ENCODE assay signal across 17 mouse cellular contexts in the genomic region with DNA sequence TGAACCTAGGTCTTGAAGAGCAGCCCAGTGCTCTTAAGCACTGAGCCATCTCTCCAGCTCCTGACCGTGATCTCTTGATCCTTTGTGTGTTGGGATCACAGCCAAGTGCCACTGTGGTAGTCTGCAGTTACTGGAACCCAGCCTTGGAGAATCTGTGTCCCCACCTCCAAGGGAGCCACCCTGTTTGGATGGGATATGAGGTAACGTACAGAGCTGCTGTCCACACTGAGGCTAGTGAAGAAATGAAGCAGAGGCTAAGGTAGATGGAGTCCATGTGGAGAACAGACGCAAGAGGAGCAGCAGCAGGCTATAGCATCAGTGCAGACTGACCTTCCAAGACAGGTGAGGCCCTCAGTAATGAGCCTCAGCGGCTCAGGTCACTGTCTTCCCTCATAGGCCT. TPM values are rescaled to one million over a fixed set of nuclear protein-coding genes. Genes with fewer than 3 reads are reported as not detected.
DNase-seq lines count a peak whose midpoint lies in the region; ATAC-seq and TF ChIP-seq lines count a peak whose summit lies in the region.
"Had no signal": no experiment of that assay in that cellular context is flagged by ENCODE, and none has a peak within 500 bp of the region (broad histone marks: within the 10 kb centered on the region; RNA-seq: fewer than 3 reads in every experiment).

No protein-coding gene starts in this region.

- TF ChIP-seq EP300 in heart, postnatal 0 days (IDR thresholded peaks at IDR 0.05; ENCODE audit: low read depth), result no peak

- peak overlapping the region; percentile 78 for H3K4me3 ChIP-seq in gastrocnemius, adult 2 months
- no peak overlapping the region for H3K4me3 ChIP-seq in heart, postnatal 0 days (ENCODE audit: low read depth, low read length)
- no peak overlapping the region for H3K4me3 ChIP-seq in bone marrow, adult 2 months (replicated peaks; ENCODE audit: control insufficient read depth, low read depth, low read length)
- peak overlapping the region; percentile 44 for H3K4me3 ChIP-seq in liver, embryonic 13.5 days (replicated peaks)
- H3K4me3 ChIP-seq: forebrain, embryonic 15.5 days; hindbrain, embryonic 15.5 days; limb, embryonic 15.5 days; midbrain, embryonic 12.5 days; neural tube, embryonic 15.5 days had no signal

- H3K9ac ChIP-seq in heart, postnatal 0 days (replicated peaks; ENCODE audit: low read depth, low read length), result no peak overlapping the region
- H3K9ac ChIP-seq in liver, embryonic 13.5 days, result peak overlapping the region; percentile 78
- H3K9ac ChIP-seq: forebrain, embryonic 15.5 days; hindbrain, embryonic 15.5 days; limb, embryonic 15.5 days; midbrain, embryonic 12.5 days; neural tube, embryonic 15.5 days had no signal

- H3K9me3 ChIP-seq in heart, postnatal 0 days (replicated peaks; ENCODE audit: control insufficient read depth, low read length), result no peaks in the 10 kb centered on the region
- H3K9me3 ChIP-seq in liver, embryonic 13.5 days (replicated peaks), result peaks cover 5% of the 10 kb centered on the region; the same call in 1 of the 2 replicates
- H3K9me3 ChIP-seq: forebrain, embryonic 15.5 days; hindbrain, embryonic 15.5 days; limb, embryonic 15.5 days; midbrain, embryonic 12.5 days; neural tube, embryonic 15.5 days had no signal

- DNase-seq in gastrocnemius, adult 2 months, result peak; percentile 25
- no peak for DNase-seq in gastrocnemius, postnatal 4 days (ENCODE audit: low spot score in 2 of 2)
- DNase-seq in heart, postnatal 0 days (ENCODE audit: low spot score), result no peak
- no peak for DNase-seq in heart, adult 18-20 months
- DNase-seq in liver, embryonic 13.5 days, result no peak
- DNase-seq in adrenal gland, adult 18-20 months (ENCODE audit: low spot score in 2 of 2), result no peak
- no peak for DNase-seq in kidney, postnatal 14 days
- DNase-seq: kidney, adult 2 months; kidney, postnatal 25 days; right cerebral cortex, postnatal 4 days; thymus, postnatal 4 days had no signal

- no peak for TF ChIP-seq CTCF in gastrocnemius, adult 2 months (IDR thresholded peaks at IDR 0.05)
- TF ChIP-seq CTCF in heart, postnatal 0 days (IDR thresholded peaks at IDR 0.05; ENCODE audit: low read depth), result no peak
- TF ChIP-seq CTCF in bone marrow, adult 2 months (IDR thresholded peaks at IDR 0.05; ENCODE audit: control insufficient read depth, insufficient read depth, low read length), result no peak

- H3K4me1 ChIP-seq in heart, postnatal 0 days (ENCODE audit: control insufficient read depth, insufficient read depth), result peaks cover 16% of the 10 kb centered on the region; the same call in 1 of the 2 replicates
- peaks cover 16% of the 10 kb centered on the region for H3K4me1 ChIP-seq in bone marrow, adult 2 months (ENCODE audit: control insufficient read depth, insufficient read depth, low read length)
- H3K4me1 ChIP-seq in liver, embryonic 13.5 days (replicated peaks), result peaks cover 80% of the 10 kb centered on the region

- TF ChIP-seq POLR2A in bone marrow, adult 2 months (IDR thresholded peaks at IDR 0.05; ENCODE audit: borderline replicate concordance, control insufficient read depth, low read depth, low read length), result no peak

- no peak overlapping the region for H3K4me2 ChIP-seq in heart, postnatal 0 days (ENCODE audit: low read depth, low read length)
- peak overlapping the region; percentile 86 for H3K4me2 ChIP-seq in liver, embryonic 13.5 days
- H3K4me2 ChIP-seq: forebrain, embryonic 15.5 days; hindbrain, embryonic 15.5 days; limb, embryonic 15.5 days; midbrain, embryonic 12.5 days; neural tube, embryonic 15.5 days had no signal

- no peaks in the 10 kb centered on the region for H3K27me3 ChIP-seq in heart, postnatal 0 days (ENCODE audit: control insufficient read depth, insufficient read depth, low read length)
- H3K27me3 ChIP-seq in liver, embryonic 13.5 days, result no peaks in the 10 kb centered on the region
- H3K27me3 ChIP-seq: forebrain, embryonic 15.5 days; hindbrain, embryonic 15.5 days; limb, embryonic 15.5 days; midbrain, embryonic 12.5 days; neural tube, embryonic 15.5 days had no signal

- peak overlapping the region; percentile 100 for H3K27ac ChIP-seq in gastrocnemius, adult 2 months
- peak overlapping the region; percentile 71 for H3K27ac ChIP-seq in heart, postnatal 0 days (ENCODE audit: low read depth)
- peak overlapping the region; percentile 89 for H3K27ac ChIP-seq in bone marrow, adult 2 months (ENCODE audit: control insufficient read depth, insufficient read depth, low read depth, low read length, poor library complexity)
- peak overlapping the region; percentile 100 for H3K27ac ChIP-seq in liver, embryonic 13.5 days
- H3K27ac ChIP-seq: forebrain, embryonic 15.5 days; hindbrain, embryonic 15.5 days; limb, embryonic 15.5 days; midbrain, embryonic 12.5 days; neural tube, embryonic 15.5 days had no signal

- WGBS in heart, postnatal 0 days, result 74% methylated on average over 4 of the region's 4 CpGs
- WGBS in bone marrow, adult 2 months, result 71% methylated on average over 4 of the region's 4 CpGs
- 58% methylated on average over 4 of the region's 4 CpGs for WGBS in liver, embryonic 13.5 days (ENCODE audit: insufficient replicate concordance)

- ATAC-seq in heart, postnatal 0 days (ENCODE audit: insufficient read depth, low read depth), result no peak
- ATAC-seq in liver, embryonic 13.5 days (ENCODE audit: low read depth), result peak; percentile 13
- ATAC-seq: forebrain, embryonic 15.5 days had no signal

- H3K36me3 ChIP-seq in heart, postnatal 0 days (replicated peaks; ENCODE audit: control insufficient read depth, insufficient read depth, low read length), result peaks cover 46% of the 10 kb centered on the region
- H3K36me3 ChIP-seq in liver, embryonic 13.5 days, result peaks cover 82% of the 10 kb centered on the region

- intact Hi-C loops in gastrocnemius, adult 2 months (cut with DNase I), result no loop called here

RNA-seq across cellular contexts. Expression of gene Ankrd9, which starts 5.0 kb away (rescaled TPM):
- 100 to 1,000 TPM; 150 to 203 TPM for total RNA-seq in gastrocnemius, adult 2 months (2021)
- 10 to 100 TPM; 12.9 to 17.5 TPM for total RNA-seq in gastrocnemius, postnatal 4 days (2021)
- 26.3 and 34.6 TPM in 2 replicates for total RNA-seq in heart, postnatal 0 days (2014; rRNA removed; ENCODE audit: low replicate concordance)
- polyA plus RNA-seq in heart, postnatal 0 days (2015; fragmentation: Nextera tagmentation; extraction: Ambion mirVana), result 31.9 and 39.1 TPM in 2 replicates
- total RNA-seq in heart, adult 18-20 months (2021), result 10 to 100 TPM; 59.5 to 68.0 TPM
- polyA plus RNA-seq in bone marrow, adult 2 months (2011; ENCODE audit: insufficient read depth, insufficient read length, low replicate concordance, missing spikeins), result 19.7 and 28.6 TPM in 2 replicates
- polyA plus RNA-seq in liver, embryonic 13.5 days (2015; fragmentation: Nextera tagmentation; extraction: Ambion mirVana), result 54.2 and 57.6 TPM in 2 replicates
- total RNA-seq in adrenal gland, adult 18-20 months (2021), result 10 to 100 TPM; 29.7 to 39.8 TPM

Comparison
In these comparisons a context has a peak if more than half of its experiments do, and no peak if none do; other contexts are left out.
1. H3K4me3 ChIP-seq: peak in gastrocnemius, adult 2 months (single experiment) and liver, embryonic 13.5 days (single experiment); none in heart, postnatal 0 days (single experiment) and bone marrow, adult 2 months (single experiment).
2. Peak in every context shown above with its lines, with median percentiles within 50 percentile points of each other: H3K27ac ChIP-seq.